Mouse (Mus musculus) testis, adult 2 months (tissue): ENCODE measurements around the gene Gmeb1. TPM values are rescaled to one million over a fixed set of nuclear protein-coding genes. Genes with fewer than 3 reads are reported as not detected.

Experiments used
- H3K27ac ChIP-seq: fragments of 200-500 bp; 2 replicates; pipeline ENCODE4 v1.5.1; 2012; ENCODE audit warnings: low read depth, low read length; ENCODE audit not compliant: control insufficient read depth, insufficient read depth
- H3K27me3 ChIP-seq: fragments of 200-500 bp; 2 replicates; pipeline ENCODE4 v1.6.1; 2012; ENCODE audit warnings: mild to moderate bottlenecking, low read length, moderate library complexity; ENCODE audit not compliant: control insufficient read depth, insufficient read depth
- H3K36me3 ChIP-seq: fragments of 200-500 bp; 2 replicates; pipeline ENCODE4 v1.6.1; 2012; ENCODE audit warnings: mild to moderate bottlenecking, low read length; ENCODE audit not compliant: control insufficient read depth, insufficient read depth
- H3K4me1 ChIP-seq: fragments of 200-500 bp; 2 replicates; pipeline ENCODE4 v1.6.1; 2012; ENCODE audit warnings: low read length; ENCODE audit not compliant: control insufficient read depth, insufficient read depth
- H3K4me3 ChIP-seq: fragments of 200-500 bp; 2 replicates; pipeline ENCODE4 v1.5.1; 2012; ENCODE audit warnings: low read depth, mild to moderate bottlenecking, low read length, moderate library complexity, mixed read lengths; ENCODE audit not compliant: control insufficient read depth
- CTCF ChIP-seq: fragments of 200-500 bp; IDR thresholded peaks from 2 replicates; pipeline ENCODE4 v1.5.1; 2012; ENCODE audit warnings: low read depth, mild to moderate bottlenecking, inconsistent platforms, low read length, moderate library complexity; ENCODE audit not compliant: control insufficient read depth, insufficient read depth, insufficient replicate concordance
- POLR2A ChIP-seq: fragments of 200-500 bp; IDR thresholded peaks from 2 replicates; pipeline ENCODE4 v1.6.1; 2012; ENCODE audit warnings: low read depth, mild to moderate bottlenecking, inconsistent platforms, low read length, moderate library complexity; ENCODE audit not compliant: control insufficient read depth
- polyA plus RNA-seq: library from polyadenylated mRNA; depleted of rRNA; stranded (reverse); fragments of >200 nt; gene quantifications from 2 replicates; pipeline ENCODE4 v1.2.3, GENCODE M21; 2012

Gmeb1 gene
- polyA plus RNA-seq, 1 experiment, result 13.7 TPM

DNA sequence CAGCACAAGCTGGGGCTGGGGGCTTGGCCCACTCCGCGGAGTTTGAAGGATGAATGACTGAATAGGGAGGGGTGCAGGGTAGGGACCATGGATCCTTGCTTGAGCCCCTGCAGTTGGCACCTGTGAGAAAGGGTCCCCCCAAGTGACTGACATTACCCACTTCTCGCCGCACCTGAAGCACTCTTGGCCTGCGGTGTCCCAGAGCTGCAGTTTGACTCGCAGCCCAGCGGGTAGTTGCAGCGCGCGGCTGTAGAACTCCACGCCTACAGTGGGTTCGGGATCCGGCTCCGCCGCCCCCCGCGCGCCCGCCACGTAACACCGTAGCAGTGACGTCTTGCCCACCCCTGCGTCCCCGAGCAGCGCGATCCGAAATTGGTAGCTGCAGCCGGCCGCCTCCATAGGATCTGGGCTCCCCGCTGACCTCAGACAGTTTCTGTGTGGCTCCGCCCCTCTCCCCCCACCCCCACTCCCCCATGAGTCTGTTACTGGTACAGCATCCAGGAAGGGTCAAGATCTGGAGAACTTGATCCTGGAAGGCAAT, 41.6 kb upstream of the Gmeb1 start, which contains the start of gene Rab42:
Gene Rab42 (minus strand): TSS at position 447 of the 541 bp plus-strand sequence.
- TF ChIP-seq CTCF (no peak), POLR2A (peak; percentile 56; the same call in 1 of the 2 replicates)
- Histone ChIP-seq H3K4me1 (peaks cover 12% of the 10 kb centered on the region), H3K4me3 (peak within 1 kb of the TSS; percentile 74), H3K27me3 (no peaks in the 10 kb centered on the region), H3K27ac (peak within 1 kb of the TSS; percentile 56), H3K36me3 (no peaks in the 10 kb centered on the region)

DNA sequence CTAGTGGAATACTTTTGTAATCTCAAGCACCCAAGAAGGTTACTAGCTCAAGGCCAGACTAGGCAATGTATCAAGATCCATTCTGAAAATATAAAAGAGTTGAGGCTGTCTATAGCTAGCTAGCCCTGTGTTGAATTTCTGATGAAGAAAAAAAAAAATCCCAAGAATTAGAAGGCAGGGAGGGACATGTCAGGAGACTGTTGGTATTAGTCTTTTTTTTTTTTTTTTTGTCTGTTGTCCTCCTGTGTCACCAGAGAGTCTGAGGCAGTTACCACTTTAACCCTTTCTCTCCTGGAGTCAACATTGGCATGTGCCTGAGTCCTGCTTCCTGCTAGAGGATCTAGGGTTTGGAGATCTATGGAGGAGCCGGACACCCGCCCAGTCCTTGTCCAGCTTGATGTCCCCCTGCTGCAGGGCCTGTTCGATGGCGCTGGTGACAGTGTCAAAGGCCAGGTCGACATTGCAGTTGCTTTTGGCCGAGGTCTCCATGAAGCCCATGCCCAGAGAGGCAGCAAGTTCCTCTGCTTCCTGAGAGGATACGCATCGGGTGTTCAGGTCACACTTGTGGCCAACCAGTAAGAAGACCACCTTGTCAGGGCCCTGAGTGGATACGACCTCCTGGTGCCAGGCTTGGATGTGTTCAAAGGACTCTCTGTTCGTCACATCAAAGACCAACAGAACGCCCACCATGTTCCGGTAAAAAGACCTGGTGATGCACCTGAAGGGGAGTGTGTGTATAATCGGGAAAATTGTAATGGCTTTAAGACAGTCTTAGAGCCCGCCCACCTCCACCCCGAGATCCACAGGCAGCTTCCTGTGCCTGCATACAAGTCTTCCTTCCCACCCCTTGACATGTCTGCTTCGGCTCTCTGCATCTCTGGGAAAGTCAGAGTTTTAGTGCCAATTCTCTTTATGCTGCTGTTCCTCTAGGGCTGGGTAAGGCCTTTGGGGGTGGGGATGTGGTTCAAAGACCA, 40.9 kb upstream of the Gmeb1 start:
- no peaks in the 10 kb centered on the region for H3K36me3 ChIP-seq
- H3K27ac ChIP-seq, result 0 out of 2 replicates have a peak overlapping the region, but pooled peaks have one; percentile 56
- peak overlapping the region; percentile 74 for H3K4me3 ChIP-seq
- H3K27me3 ChIP-seq, result no peaks in the 10 kb centered on the region
- TF ChIP-seq POLR2A, result no peak
- TF ChIP-seq CTCF, result no peak
- H3K4me1 ChIP-seq, result peaks cover 12% of the 10 kb centered on the region

DNA sequence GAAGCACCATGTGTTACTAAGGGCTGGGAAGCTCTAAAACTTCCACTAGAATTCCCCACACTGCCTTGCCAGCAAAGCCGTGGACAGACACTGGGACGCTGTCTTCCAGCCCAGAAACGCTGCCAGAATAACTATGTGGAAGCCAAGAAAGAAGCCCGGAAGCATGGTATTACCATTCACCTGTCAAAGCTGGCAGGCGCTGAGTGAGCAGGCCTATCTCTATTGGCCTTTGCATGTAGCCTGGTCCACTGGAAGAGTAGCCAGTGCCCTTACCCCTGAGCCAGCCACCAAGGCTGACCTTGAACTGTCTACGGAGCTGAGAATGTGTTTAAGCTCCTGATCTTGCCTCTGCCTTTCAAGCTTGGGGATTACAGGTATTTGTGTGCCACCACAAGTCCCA, 40.1 kb upstream of the Gmeb1 start:
- no peak overlapping the region for H3K27ac ChIP-seq
- no peak overlapping the region for H3K4me3 ChIP-seq
- H3K4me1 ChIP-seq, result peaks cover 12% of the 10 kb centered on the region
- H3K27me3 ChIP-seq, result no peaks in the 10 kb centered on the region
- no peaks in the 10 kb centered on the region for H3K36me3 ChIP-seq
- no peak for TF ChIP-seq CTCF
- no peak for TF ChIP-seq POLR2A

DNA sequence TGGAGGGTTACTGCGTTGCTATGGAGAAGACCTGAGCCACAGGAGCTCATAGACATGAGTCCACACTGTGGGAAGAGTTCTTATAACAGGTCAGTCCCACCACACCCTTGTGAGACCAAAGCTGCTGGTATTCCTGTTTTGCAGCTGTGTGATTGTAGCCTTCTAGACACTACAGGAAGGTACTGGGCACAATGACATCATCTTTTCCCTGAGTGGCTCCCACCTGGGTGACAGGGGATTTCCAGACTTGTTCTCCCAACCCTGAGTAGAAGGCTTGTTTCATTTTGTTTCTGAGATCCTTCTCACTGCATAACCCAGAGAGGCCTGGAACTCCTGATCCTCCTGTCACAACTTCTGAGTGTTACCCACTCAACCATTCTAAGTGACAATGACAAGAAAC, 38.4 kb upstream of the Gmeb1 start:
- H3K4me3 ChIP-seq, result no peak overlapping the region
- H3K27ac ChIP-seq, result no peak overlapping the region
- TF ChIP-seq POLR2A, result no peak
- no peak for TF ChIP-seq CTCF

DNA sequence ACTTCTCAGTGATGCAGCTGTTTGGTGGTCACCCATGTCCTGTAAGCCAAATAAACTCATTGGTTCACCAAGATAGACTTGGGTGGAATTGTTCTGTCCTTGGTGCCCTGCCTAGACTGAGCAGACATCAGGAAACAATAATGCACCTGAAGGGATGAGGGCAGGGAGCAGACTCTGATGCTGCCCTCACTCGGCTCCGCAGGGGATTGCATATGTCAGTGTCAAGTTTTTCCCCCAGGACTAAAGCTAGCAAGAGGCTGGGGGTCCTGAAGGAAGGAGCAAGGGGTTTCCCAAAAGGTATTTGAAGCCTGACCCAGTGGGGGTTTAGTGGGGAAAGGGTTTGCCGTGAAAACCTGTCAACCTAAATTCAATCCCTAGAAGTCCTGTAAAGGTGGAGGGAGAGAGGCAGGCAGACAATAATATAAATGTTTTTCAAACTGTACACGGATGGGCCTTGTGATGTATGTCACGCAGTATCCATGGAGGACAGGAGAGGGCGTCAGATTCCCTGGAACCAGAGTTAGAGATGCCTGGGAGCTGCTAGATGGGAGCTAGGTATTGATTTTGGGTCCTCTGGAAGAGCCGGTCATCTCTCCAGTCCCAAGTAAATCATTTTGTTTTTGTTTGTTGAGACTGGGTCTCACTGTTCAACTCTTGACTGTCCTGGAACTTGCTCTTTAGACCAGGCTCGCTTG, 34.4 kb upstream of the Gmeb1 start:
- Histone ChIP-seq H3K4me1 (no peaks in the 10 kb centered on the region), H3K36me3 (0 out of 2 replicates have a peak, but pooled peaks cover 1% of the 10 kb centered on the region), H3K4me3 (no peak overlapping the region), H3K27ac (no peak overlapping the region), H3K27me3 (no peaks in the 10 kb centered on the region)
- TF ChIP-seq CTCF (no peak), POLR2A (no peak)

More for the DNA sequence above, 38.4 kb upstream of the Gmeb1 start:
- Histone ChIP-seq H3K27me3 (no peaks in the 10 kb centered on the region), H3K4me1 (peaks cover 12% of the 10 kb centered on the region), H3K36me3 (no peaks in the 10 kb centered on the region)

DNA sequence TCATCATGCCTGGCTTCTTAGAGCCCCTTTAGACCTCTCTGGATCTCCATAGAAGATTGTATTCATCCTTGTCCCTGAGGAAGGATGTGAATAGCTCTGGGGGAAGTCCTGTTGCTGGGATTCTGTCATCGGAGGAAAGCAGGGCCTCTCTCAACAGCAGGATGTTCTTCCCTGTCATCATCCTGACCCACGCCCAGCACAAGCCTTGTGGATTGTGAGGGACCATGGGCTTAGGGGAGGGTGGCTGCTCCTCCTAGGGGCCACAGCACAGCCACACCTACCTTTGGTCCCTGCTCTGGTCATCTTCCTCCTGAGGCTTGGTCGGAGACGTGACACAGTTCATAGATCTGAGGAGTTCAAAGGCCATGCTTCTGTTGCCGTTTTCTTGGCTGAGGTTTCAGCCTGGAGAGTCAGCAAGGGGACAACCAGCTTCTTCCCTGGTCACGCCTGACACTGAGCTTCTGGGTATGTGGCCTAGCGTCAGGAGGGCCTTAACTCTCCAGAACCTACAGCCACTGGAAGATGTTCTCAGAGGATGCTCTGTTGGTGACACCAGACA, 32.4 kb upstream of the Gmeb1 start:
- H3K27me3 ChIP-seq, result no peaks in the 10 kb centered on the region
- no peak overlapping the region for H3K27ac ChIP-seq
- no peaks in the 10 kb centered on the region for H3K4me1 ChIP-seq
- no peak overlapping the region for H3K4me3 ChIP-seq
- 0 out of 2 replicates have a peak, but pooled peaks cover 1% of the 10 kb centered on the region for H3K36me3 ChIP-seq
- TF ChIP-seq POLR2A (no peak), CTCF (no peak)
